Mouse (Mus musculus) heart, postnatal 10 days (tissue): ENCODE measurements around the gene Mest. TPM values are rescaled to one million over a fixed set of nuclear protein-coding genes. Genes with fewer than 3 reads are reported as not detected.

ENCODE experiments used
- DNase-seq, 2 experiments: peaks; one replicate each; pipeline ENCODE4 v3.0.0; 2021
- intact Hi-C: fragments of 180-260 bp; cut with DNase I; formaldehyde crosslinking; loops from one replicate; pipeline ENCODE4 v1.15.1; 2025
- total RNA-seq, 2 experiments: library from RNA; stranded (reverse); gene quantifications; 2 replicates each; pipeline ENCODE4 v1.2.3; 2021

The Mest gene
- total RNA-seq: 100 to 1,000 TPM; 192 to 215 TPM

DNA sequence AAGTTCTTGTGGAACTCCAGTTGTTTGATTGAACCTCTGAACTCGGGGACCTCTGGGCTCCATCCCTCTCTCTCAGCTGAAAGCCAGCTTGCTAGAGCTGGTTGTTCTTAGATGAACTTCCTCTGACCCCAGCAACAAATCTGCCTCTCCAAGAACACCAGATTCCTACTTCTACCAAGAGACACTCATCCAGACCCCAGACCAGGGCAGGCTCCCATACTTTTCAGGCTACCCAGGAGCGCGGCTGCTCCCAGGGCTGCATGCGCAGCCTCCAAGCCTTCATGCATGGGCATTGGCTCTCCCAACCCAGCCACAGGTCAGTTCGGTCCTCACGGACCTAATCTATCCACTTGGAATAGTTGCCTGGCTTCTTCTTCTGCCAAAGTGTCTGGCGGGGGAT is at the start of gene Mest:
Mest (plus strand) TSS at position 217 of the 400 bp plus-strand sequence.
- intact Hi-C loops: no loop called here
- no peak for DNase-seq

- peak; percentile 57 to 62 for DNase-seq
- intact Hi-C loops: loop anchor here (5.0 kb wide), 1 partner anchor 212 kb away; no protein-coding TSS in a partner anchor
These were observed 49.4 kb upstream of the Mest start for GRCm38 (mm10) chr6:30673764-30674561.

DNA sequence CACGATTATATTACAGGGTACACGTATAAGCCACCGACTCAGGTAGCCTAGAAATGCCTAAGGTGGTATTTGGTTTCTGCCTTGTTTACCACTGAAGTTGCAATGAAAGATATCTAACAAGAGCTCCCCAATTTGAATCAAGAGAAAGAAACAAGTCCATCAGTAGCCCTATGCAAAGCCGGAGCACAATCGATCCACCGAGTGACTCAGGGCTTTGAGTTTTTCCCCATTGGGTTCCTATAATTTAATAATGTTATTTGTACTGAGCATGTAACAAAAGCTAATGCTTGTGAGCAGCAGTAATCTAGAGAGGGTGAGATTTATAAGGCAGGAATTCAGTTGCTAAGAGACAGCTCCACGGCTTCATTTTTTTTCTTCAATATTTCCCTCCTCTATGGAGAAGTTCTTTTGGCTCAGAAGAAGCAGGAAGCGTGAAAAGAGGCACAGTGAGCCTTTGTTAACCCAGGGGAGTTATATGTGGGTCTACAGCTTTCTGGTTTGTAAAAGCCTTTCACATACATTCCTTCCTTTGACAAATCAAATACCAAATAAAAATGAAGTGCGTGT is 48.5 kb upstream of the Mest start:
- peak; percentile 42 to 54 for DNase-seq

GRCm38 (mm10) chr6:30675281-30675771 is 48.0 kb upstream of the Mest start:
- intact Hi-C loops: no loop called here
- DNase-seq: peak; percentile 46 to 55

More for the DNA sequence above, 48.5 kb upstream of the Mest start:
- intact Hi-C loops: loop anchor here (5.0 kb wide), 1 partner anchor 212 kb away; no protein-coding TSS in a partner anchor

DNA sequence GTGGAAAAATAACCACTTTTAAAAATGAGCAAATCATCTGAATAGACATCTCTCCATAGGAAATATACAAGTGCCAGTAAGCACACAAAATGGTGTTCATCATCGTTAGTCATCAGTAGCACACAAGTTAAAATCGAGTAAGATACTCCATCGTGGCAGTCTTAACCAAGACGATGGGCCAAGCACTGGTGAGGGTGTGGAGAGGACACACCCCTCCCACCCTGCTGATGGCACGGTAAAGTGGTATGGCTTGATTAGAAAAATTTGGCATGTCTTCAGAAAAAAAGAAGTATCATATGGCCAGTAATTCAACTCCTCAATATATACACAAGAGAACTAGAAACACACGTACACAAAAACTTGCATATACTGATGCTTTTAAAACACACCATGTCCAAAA is 46.8 kb upstream of the Mest start:
- no peak for DNase-seq
- intact Hi-C loops: no loop called here

- intact Hi-C loops: no loop called here
- no peak for DNase-seq
These were observed 45.8 kb upstream of the Mest start for GRCm38 (mm10) chr6:30677591-30677990.

- no peak for DNase-seq
- intact Hi-C loops: no loop called here
These were observed 44.9 kb upstream of the Mest start for GRCm38 (mm10) chr6:30678482-30678881.

DNA sequence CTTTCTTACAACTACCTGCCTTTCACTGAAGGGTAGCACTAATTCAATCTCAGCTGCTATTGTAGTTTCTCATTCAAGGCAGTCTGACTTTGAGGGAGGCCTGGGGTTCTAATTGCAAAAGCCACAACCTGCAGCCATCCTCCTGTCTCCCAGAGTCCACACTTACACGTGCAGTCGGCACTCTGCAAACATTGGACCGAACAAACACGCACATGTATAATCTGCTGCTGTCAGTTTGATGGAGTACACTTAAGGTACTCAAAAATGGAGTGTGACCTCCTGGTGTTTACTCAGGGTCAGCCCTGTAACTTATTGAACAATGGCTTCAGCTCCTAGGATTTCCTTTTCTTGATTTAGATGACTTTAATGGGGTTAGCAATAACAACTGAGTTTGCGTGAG is 43.8 kb upstream of the Mest start:
- no peak for DNase-seq
- intact Hi-C loops: no loop called here

DNA sequence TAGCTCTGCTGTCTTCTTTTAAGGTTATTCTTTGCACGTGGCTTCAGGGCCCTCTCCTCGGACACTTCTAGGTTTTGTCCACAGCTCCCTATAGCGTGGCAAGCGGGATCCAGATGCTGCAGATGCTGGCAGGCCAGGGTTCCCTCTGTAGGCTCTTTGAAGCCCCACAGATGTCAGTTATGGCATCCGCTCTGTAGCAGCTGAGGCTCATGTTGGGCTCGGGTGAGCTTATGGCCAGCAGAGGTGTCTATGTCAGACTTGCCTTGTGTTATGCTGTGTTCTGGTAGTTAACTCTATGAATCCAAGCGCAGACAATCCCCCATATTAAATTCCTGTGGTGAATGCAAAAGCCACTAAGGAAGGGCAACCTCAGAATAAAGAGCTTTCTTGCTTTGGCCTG is 42.9 kb upstream of the Mest start:
- DNase-seq: no peak
- intact Hi-C loops: no loop called here

DNA sequence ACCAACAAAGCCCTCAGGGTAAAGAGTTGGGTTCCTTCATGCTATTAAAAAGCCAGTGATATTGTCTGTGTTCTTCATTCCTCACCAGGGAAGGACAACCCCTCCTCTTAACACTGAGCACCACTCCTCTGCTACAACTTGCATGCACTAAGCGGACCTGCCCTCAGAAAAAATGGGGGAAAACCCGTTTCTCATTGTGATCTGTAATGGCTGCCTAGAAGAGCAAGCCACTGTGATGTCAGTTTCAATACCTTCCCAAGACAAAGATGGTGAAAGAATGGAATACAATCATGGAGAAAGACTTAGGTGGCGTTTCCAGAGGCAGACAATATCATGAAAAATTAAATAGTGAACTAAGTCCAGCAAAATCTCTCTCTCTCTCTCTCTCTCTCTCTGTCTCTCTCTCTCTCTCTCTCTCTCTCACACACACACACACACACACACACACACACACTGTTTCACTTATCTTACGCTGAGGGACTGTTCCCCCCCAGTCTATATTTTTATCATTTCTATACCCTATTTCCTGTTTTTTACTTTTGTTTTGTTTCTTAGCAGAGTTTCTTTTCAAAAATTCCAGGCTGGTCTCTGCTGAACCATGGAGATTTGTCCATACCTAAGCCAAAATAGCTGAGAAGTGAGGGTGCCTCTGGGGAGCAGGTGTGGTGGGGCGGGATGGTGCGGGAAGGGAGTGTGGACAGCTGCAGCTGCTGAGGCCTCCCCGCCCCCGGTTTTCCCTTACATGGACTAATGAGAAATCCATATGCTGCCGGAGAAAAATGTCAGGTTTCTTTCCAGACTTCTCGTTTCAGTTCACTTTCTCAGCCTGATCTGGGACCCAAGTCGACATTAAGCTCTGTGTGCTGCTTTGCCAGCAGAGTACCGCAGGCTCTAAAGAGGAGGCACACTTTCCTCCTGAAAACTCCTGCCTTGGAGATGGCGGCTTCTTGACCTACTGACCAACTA is 41.1 kb upstream of the Mest start:
- intact Hi-C loops: loop anchor here (1.0 kb wide), 1 partner anchor 18 kb away; no protein-coding TSS in a partner anchor

GRCm38 (mm10) chr6:30684570-30684969 is 38.8 kb upstream of the Mest start:
- intact Hi-C loops: no loop called here

More for the DNA sequence above, 41.1 kb upstream of the Mest start:
- DNase-seq: peak; percentile 70 to 75

GRCm38 (mm10) chr6:30687198-30687597 is 36.1 kb upstream of the Mest start:
- DNase-seq: no peak
- intact Hi-C loops: no loop called here

More at GRCm38 (mm10) chr6:30684570-30684969, 38.8 kb upstream of the Mest start:
- DNase-seq: no peak

DNA sequence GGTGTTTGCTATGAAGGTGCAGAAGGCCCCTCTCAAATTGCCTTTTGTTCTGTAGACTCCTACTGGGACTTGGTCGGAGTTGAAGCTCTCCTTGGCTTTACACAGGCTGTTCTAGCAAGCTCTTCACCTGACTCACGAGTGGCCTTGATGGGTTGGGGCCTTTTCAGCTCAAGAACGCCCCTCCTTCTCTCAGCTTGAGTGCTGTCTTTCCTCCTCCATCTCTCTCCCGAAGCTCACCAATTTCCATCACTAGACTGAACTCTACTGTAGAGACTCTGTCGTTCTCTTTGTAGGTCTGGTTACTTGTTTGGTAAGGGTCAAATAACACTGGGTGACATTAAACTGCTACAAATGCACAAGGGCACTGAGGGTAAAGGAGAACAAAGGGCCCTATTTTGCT is 30.5 kb upstream of the Mest start:
- DNase-seq: no peak
- intact Hi-C loops: loop anchor here (5.0 kb wide), 1 partner anchor 141 kb away; no protein-coding TSS in a partner anchor

DNA sequence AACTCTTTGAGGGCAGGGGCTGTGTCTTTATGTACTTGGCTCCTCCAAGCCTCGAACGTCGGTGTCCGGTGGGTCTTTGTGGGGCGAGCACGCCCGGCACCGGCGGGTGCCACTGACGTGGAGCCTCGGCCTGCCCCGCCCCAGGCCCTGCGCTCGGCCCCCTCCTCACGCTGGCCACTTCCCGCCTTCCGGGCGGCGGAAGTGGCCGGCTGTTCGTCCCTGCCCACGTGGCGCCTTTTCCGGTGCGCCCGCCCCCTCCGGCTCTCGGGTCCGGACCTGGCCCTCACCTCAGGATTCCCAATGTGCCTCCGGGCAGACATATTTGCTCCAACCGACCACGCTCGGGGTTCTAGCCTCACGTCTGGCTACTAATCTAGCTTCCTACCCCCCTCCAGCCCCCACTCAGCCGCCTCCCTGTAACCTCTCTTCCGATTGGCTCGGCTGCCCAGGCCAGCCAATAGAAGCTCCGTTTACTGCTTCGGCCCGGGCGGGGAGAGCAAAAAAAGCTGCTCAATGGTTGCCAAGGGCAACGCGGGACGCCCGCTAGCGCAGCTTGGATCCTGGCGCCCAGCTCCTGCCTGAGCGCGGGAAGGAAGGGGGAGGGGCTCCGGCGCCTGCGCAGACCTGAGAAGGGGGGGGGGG is 29.9 kb upstream of the Mest start, which contains the start of gene Cep41:
Cep41 (minus strand) TSS at position 400 of the 642 bp plus-strand sequence.
- intact Hi-C loops: loop anchor here (5.0 kb wide), 1 partner anchor 141 kb away; no protein-coding TSS in a partner anchor
- DNase-seq: peak; percentile 97 to 98

- intact Hi-C loops: loop anchor here (5.0 kb wide), 1 partner anchor 142 kb away; no protein-coding TSS in a partner anchor
- no peak for DNase-seq
These were observed 29.1 kb upstream of the Mest start for GRCm38 (mm10) chr6:30694209-30694608.

- no peak for DNase-seq
These were observed 28.2 kb upstream of the Mest start for GRCm38 (mm10) chr6:30695124-30695523.

DNA sequence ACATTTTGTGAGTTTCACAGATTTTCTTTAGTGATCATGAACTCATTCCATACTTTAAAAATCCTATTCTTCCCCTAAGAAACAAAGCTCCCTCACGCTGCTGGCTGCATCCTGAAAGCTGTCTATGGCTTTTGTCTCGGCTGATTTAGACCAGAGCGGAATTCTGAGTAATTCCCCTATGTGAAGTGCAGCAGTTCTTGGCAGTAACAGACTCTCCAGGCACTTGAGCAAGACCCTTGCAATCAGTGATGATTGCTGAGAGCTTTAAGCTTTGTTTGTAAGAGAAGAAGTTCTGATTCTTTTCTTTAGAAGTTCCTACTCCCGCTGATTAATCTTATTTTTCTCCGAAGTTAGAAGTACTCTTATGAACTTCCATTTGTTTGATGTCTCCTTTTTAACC is 25.9 kb upstream of the Mest start:
- no peak for DNase-seq
- intact Hi-C loops: no loop called here

More at GRCm38 (mm10) chr6:30695124-30695523, 28.2 kb upstream of the Mest start:
- intact Hi-C loops: no loop called here

DNA sequence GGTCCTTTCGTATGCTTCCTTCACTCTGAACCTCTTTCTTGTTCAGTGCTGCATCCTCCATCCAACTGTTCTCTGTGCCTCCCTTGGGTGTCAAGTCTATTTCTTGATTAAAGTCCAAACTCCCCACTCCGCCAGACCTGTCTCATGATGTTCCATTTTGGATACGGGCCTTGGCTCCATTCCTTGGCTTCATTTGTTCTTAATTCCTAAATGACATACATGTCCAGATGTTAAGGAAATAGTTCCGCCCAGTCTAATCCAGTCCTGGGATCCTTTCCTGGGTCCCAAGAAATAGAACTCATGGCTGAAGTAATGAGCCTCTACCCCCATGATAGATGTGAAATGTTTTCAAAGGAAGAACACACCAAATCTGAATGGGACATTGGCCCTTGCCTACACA is 25.3 kb upstream of the Mest start:
- DNase-seq: peak; percentile 63 to 72
- intact Hi-C loops: loop anchor here (2.0 kb wide), 1 partner anchor 39 kb away; no protein-coding TSS in a partner anchor

DNA sequence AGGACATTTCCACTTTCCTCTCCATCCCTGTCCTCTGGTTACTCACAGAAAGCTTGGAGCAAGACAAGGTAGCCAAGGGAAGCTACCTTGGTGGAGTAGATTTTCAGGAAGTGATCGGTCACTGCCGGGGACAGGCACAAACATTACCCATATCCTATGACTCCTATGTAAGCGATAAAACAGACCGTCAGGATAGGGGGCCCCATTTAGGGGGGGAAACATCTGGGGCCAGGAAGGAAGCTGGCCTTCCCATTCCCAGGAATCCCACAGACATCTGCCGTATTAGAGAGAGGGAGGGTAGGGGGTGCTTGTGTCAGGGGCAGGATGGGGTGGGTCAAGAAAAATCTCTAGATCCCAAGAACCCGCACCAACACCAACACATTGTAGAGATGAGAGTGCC is 23.2 kb upstream of the Mest start:
- intact Hi-C loops: loop anchor here (1.0 kb wide), 1 partner anchor 18 kb away; no protein-coding TSS in a partner anchor
- peak in 1 of 2 experiments; percentile 37 for DNase-seq

DNA sequence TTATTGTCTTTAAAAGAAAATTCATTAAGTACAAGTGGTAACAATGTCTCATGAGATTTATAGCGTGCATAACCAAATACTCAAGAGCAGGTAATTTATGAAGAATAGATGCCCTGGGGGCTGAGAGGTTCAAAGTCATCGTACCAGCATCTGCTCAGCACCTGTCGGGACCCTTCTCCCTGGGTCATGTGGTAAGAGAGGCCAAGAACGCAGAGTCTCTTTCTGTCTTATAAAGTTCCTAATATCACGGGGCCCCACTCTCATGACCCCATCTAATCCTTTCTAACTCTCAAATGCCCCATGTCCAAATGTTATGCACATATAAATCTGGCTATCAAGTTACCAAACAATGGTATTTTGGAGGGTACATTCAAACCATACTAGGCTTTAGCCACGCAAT is 20.5 kb upstream of the Mest start:
- DNase-seq: no peak
- intact Hi-C loops: no loop called here
